Mouse (Mus musculus): Measurements from ENCODE around the gene Naa15.

The Naa15 gene

GRCm38 (mm10) chr3:51377878-51378664, 36.9 kb upstream of the Naa15 start:
- no peak for TF ChIP-seq NANOG (IDR thresholded peaks at IDR 0.05; ENCODE audit: borderline replicate concordance, low read length)
- TF ChIP-seq CTCF (conservative IDR thresholded peaks at IDR 0.05; ENCODE audit: low read length), result peak; percentile 45
- H3K4me3 ChIP-seq (replicated peaks; ENCODE audit: low read length), result peak overlapping the region; percentile 37
- no peaks in the 10 kb centered on the region for H3K36me3 ChIP-seq (ENCODE audit: insufficient read depth, low read length)
- H3K27me3 ChIP-seq (ENCODE audit: insufficient read depth, low read length), result no peaks in the 10 kb centered on the region
- H3K4me1 ChIP-seq (replicated peaks; ENCODE audit: low read depth, low read length), result peaks cover 12% of the 10 kb centered on the region
- 0 out of 2 replicates have a peak, but pooled peaks cover 3% of the 10 kb centered on the region for H3K9me3 ChIP-seq (ENCODE audit: low read length)

DNA sequence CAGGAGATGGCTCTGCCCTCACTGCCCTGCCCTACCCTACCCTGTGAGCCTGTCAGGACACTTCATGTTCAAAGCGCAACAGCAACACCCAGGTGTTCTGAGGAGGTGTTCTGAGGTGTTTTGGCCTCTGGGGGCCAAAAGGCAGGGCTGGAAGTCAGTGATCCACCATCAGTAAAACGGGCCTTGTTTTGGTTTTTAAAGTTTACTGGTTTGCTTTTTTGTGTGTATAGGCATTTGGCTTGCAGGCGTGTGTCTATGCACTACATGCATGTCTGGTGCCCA, 36.3 kb upstream of the Naa15 start:
- Histone ChIP-seq H3K27me3 (ENCODE audit: insufficient read depth, low read length) (no peaks in the 10 kb centered on the region), H3K4me1 (replicated peaks; ENCODE audit: low read depth, low read length) (peaks cover 12% of the 10 kb centered on the region), H3K36me3 (ENCODE audit: insufficient read depth, low read length) (no peaks in the 10 kb centered on the region), H3K4me3 (replicated peaks; ENCODE audit: low read length) (peak overlapping the region; percentile 37), H3K9me3 (ENCODE audit: low read length) (0 out of 2 replicates have a peak, but pooled peaks cover 3% of the 10 kb centered on the region)
- TF ChIP-seq CTCF (conservative IDR thresholded peaks at IDR 0.05; ENCODE audit: low read length) (no peak), NANOG (IDR thresholded peaks at IDR 0.05; ENCODE audit: borderline replicate concordance, low read length) (no peak), POU5F1 (IDR thresholded peaks at IDR 0.05; ENCODE audit: borderline replicate concordance, low read length) (no peak)

GRCm38 (mm10) chr3:51379786-51380659, 34.9 kb upstream of the Naa15 start:
- H3K36me3 ChIP-seq (ENCODE audit: insufficient read depth, low read length), result no peaks in the 10 kb centered on the region
- H3K27me3 ChIP-seq (ENCODE audit: insufficient read depth, low read length), result no peaks in the 10 kb centered on the region
- H3K4me1 ChIP-seq (replicated peaks; ENCODE audit: low read depth, low read length), result peaks cover 12% of the 10 kb centered on the region
- H3K9me3 ChIP-seq (ENCODE audit: low read length), result no peaks in the 10 kb centered on the region
- no peak overlapping the region for H3K4me3 ChIP-seq (replicated peaks; ENCODE audit: low read length)
- TF ChIP-seq CTCF (conservative IDR thresholded peaks at IDR 0.05; ENCODE audit: low read length) (no peak), POU5F1 (IDR thresholded peaks at IDR 0.05; ENCODE audit: borderline replicate concordance, low read length) (no peak), NANOG (IDR thresholded peaks at IDR 0.05; ENCODE audit: borderline replicate concordance, low read length) (no peak)

GRCm38 (mm10) chr3:51380660-51381014, 34.3 kb upstream of the Naa15 start:
- TF ChIP-seq POU5F1 (IDR thresholded peaks at IDR 0.05; ENCODE audit: borderline replicate concordance, low read length) (no peak), CTCF (conservative IDR thresholded peaks at IDR 0.05; ENCODE audit: low read length) (no peak), NANOG (IDR thresholded peaks at IDR 0.05; ENCODE audit: borderline replicate concordance, low read length) (no peak)
- H3K27me3 ChIP-seq (ENCODE audit: insufficient read depth, low read length), result no peaks in the 10 kb centered on the region
- no peaks in the 10 kb centered on the region for H3K9me3 ChIP-seq (ENCODE audit: low read length)
- no peaks in the 10 kb centered on the region for H3K36me3 ChIP-seq (ENCODE audit: insufficient read depth, low read length)
- no peak overlapping the region for H3K4me3 ChIP-seq (replicated peaks; ENCODE audit: low read length)
- peaks cover 12% of the 10 kb centered on the region for H3K4me1 ChIP-seq (replicated peaks; ENCODE audit: low read depth, low read length)

DNA sequence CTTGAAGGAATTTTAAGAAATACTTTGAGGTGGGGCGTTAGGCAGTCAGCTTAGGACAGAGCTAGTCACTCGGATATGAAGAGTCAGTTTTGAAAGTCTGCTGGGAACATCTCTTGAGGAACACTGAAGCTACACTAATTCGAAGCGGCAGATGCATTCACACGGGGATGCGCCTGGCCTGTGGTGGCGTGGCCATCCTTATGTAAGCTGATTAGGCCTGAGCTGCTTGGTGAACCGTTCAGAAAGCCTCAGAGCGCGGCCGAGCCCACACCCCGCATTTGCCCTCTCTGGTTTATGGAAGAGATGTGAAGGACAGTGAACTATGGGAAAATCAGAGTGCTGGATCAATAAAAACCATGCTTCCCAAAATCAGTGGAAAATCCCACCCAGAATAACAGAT, 31.5 kb upstream of the Naa15 start:
- TF ChIP-seq POU5F1 (IDR thresholded peaks at IDR 0.05; ENCODE audit: borderline replicate concordance, low read length) (no peak), NANOG (IDR thresholded peaks at IDR 0.05; ENCODE audit: borderline replicate concordance, low read length) (no peak), CTCF (conservative IDR thresholded peaks at IDR 0.05; ENCODE audit: low read length) (no peak)
- no peaks in the 10 kb centered on the region for H3K36me3 ChIP-seq (ENCODE audit: insufficient read depth, low read length)
- no peak overlapping the region for H3K4me3 ChIP-seq (replicated peaks; ENCODE audit: low read length)
- peaks cover 5% of the 10 kb centered on the region; the same call in 1 of the 2 replicates for H3K27me3 ChIP-seq (ENCODE audit: insufficient read depth, low read length)
- H3K9me3 ChIP-seq (ENCODE audit: low read length), result no peaks in the 10 kb centered on the region
- H3K4me1 ChIP-seq (replicated peaks; ENCODE audit: low read depth, low read length), result peaks cover 11% of the 10 kb centered on the region

DNA sequence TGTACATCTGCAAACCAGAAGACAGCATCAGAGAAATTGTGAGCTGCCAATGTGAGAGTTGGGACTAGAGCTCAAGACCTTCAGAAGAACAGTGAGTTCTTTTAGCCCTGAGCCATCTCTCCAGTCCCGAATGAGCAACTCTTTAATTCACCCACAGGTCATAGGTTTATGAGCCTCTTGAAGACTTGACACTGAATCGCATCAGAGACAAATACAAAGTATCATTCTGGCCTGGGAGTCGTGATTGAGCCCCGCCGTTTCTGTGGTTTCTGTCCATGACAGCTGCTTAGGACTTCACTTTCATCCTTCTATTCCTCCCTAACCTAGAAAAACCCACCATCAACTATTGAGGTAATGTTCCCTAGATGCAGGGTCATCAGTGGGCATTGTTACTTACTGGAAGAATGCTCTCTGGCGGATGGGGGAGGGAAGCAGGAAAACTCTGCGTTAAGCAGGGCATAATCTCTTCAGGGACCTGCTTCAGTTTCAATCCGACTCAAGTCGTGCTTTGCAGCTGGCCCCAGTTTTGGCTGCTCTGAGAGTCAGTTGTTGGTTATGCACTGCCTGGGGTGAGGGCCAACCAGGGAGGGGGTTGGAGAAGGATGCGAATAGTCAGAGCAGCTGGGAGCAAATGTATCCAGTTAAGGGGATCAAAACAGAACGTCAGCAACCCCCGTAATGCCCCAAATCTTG, 28.4 kb upstream of the Naa15 start:
- Histone ChIP-seq H3K36me3 (ENCODE audit: insufficient read depth, low read length) (0 out of 2 replicates have a peak, but pooled peaks cover 3% of the 10 kb centered on the region), H3K9me3 (ENCODE audit: low read length) (no peaks in the 10 kb centered on the region), H3K4me1 (replicated peaks; ENCODE audit: low read depth, low read length) (peaks cover 15% of the 10 kb centered on the region), H3K4me3 (replicated peaks; ENCODE audit: low read length) (no peak overlapping the region), H3K27me3 (ENCODE audit: insufficient read depth, low read length) (peaks cover 14% of the 10 kb centered on the region)
- TF ChIP-seq POU5F1 (IDR thresholded peaks at IDR 0.05; ENCODE audit: borderline replicate concordance, low read length) (no peak), CTCF (conservative IDR thresholded peaks at IDR 0.05; ENCODE audit: low read length) (no peak), NANOG (IDR thresholded peaks at IDR 0.05; ENCODE audit: borderline replicate concordance, low read length) (no peak)

DNA sequence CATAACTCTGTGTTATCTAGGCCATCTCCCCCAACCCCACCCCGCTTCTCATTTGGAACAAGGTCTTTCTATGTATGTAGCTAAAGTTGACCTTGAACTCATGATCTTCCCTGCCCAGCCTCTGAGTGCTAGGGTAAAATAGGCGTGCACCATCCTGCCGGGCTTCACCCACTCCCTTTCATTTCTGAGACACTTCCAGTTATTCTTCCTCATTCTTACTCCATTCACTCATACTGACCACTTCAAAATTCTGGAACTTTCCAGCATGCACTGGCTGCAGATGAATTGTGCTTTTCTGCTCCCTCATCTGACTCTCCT, 27.9 kb upstream of the Naa15 start:
- H3K4me1 ChIP-seq (replicated peaks; ENCODE audit: low read depth, low read length), result peaks cover 15% of the 10 kb centered on the region
- H3K27me3 ChIP-seq (ENCODE audit: insufficient read depth, low read length), result peaks cover 14% of the 10 kb centered on the region
- 0 out of 2 replicates have a peak, but pooled peaks cover 3% of the 10 kb centered on the region for H3K36me3 ChIP-seq (ENCODE audit: insufficient read depth, low read length)
- H3K9me3 ChIP-seq (ENCODE audit: low read length), result no peaks in the 10 kb centered on the region
- no peak overlapping the region for H3K4me3 ChIP-seq (replicated peaks; ENCODE audit: low read length)
- TF ChIP-seq POU5F1 (IDR thresholded peaks at IDR 0.05; ENCODE audit: borderline replicate concordance, low read length) (no peak), CTCF (conservative IDR thresholded peaks at IDR 0.05; ENCODE audit: low read length) (no peak), NANOG (IDR thresholded peaks at IDR 0.05; ENCODE audit: borderline replicate concordance, low read length) (no peak)

GRCm38 (mm10) chr3:51387868-51388381, 27.0 kb upstream of the Naa15 start:
- Histone ChIP-seq H3K9me3 (ENCODE audit: low read length) (no peaks in the 10 kb centered on the region), H3K4me1 (replicated peaks; ENCODE audit: low read depth, low read length) (peaks cover 15% of the 10 kb centered on the region), H3K36me3 (ENCODE audit: insufficient read depth, low read length) (0 out of 2 replicates have a peak, but pooled peaks cover 3% of the 10 kb centered on the region), H3K27me3 (ENCODE audit: insufficient read depth, low read length) (peaks cover 14% of the 10 kb centered on the region), H3K4me3 (replicated peaks; ENCODE audit: low read length) (no peak overlapping the region)
- TF ChIP-seq CTCF (conservative IDR thresholded peaks at IDR 0.05; ENCODE audit: low read length) (no peak), POU5F1 (IDR thresholded peaks at IDR 0.05; ENCODE audit: borderline replicate concordance, low read length) (no peak), NANOG (IDR thresholded peaks at IDR 0.05; ENCODE audit: borderline replicate concordance, low read length) (no peak)

All from E14TG2a.4 (cell line).